Mouse (Mus musculus): ENCODE measurements around the gene Tln2.

DNA sequence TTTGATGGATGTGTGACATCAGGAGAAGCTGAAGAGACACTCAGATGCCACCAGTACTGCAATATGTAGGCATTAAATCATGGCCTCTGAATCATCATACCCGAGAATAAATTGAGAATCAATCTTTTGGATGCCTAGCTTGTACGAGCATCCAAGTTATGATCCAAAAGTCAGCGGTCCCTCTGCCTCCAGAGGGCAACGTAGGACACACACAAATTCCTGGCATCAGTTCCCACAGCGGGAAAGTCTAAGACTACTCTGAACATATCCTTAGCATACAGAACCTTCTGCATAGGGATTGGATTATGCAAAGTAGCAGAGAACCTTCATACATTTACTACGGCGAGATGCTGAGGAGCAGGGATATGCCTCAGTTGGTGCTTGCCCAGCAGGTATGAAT is 210.5 kb downstream of the Tln2 start:
- no peak for TF ChIP-seq CTCF (IDR thresholded peaks at IDR 0.05; ENCODE audit: control insufficient read depth, insufficient read depth, insufficient read length)
- no peak for TF ChIP-seq MAX (IDR thresholded peaks at IDR 0.05)
- no peak for TF ChIP-seq MYOG (IDR thresholded peaks at IDR 0.05; ENCODE audit: control insufficient read depth, extremely low read depth, insufficient read length)

Measured in C2C12 (cell line).